Mouse (Mus musculus): Measurements from ENCODE around the gene Gm40193.

GRCm38 (mm10) chr11:70512709-70513342 lies 19.9 kb downstream of the Gm40193 start:
- TF ChIP-seq POLR2A (IDR thresholded peaks at IDR 0.05; ENCODE audit: insufficient read depth, low read length): no peak
- TF ChIP-seq EP300 (IDR thresholded peaks at IDR 0.05; ENCODE audit: insufficient read depth, low read depth, low read length): no peak
